Mouse (Mus musculus) heart, embryonic 14.5 days (tissue): ENCODE data around the gene Tdgf1. TPM values are rescaled to one million over a fixed set of nuclear protein-coding genes. Genes with fewer than 3 reads are reported as not detected.

Source experiments
- ATAC-seq: fragments of 200-750 bp; cut with Nextera tagmentation; 2 replicates; pipeline ENCODE4 v1.8.0; 2017; ENCODE audit warnings: low read depth, moderate TSS enrichment; ENCODE audit not compliant: insufficient number of reproducible peaks, insufficient read depth, low FRiP score
- H3K27ac ChIP-seq, 2 experiments: fragments of 200-500 bp in 1 of 2; fragments of 300-500 bp in 1 of 2; sonication (generic) in 1 of 2; replicated peaks in 1 of 2; 2 replicates each; pipeline ENCODE4 v1.5.1; 2012 to 2014; ENCODE audit warnings: low read depth in 2 of 2, low read length in 2 of 2, control low read depth in 1 of 2, mild to moderate bottlenecking in 1 of 2, mixed read lengths in 1 of 2; ENCODE audit not compliant: control insufficient read depth in 1 of 2, insufficient read depth in 1 of 2
- H3K27me3 ChIP-seq: fragments of 300-500 bp; sonication (generic); 2 replicates; pipeline ENCODE4 v1.6.1; 2014; ENCODE audit warnings: mild to moderate bottlenecking, low read length, control low read depth; ENCODE audit not compliant: control insufficient read depth, insufficient read depth
- H3K36me3 ChIP-seq: fragments of 300-500 bp; sonication (generic); 2 replicates; pipeline ENCODE4 v1.6.1; 2014; ENCODE audit warnings: mild to moderate bottlenecking, control low read depth, low read length, mixed read lengths; ENCODE audit not compliant: control insufficient read depth, insufficient read depth
- H3K4me1 ChIP-seq, 2 experiments: fragments of 200-500 bp in 1 of 2; fragments of 300-500 bp in 1 of 2; sonication (generic) in 1 of 2; 2 replicates each; pipeline ENCODE4 v1.6.1; 2012 to 2014; ENCODE audit warnings: low read length in 2 of 2, control low read depth in 1 of 2, mixed read lengths in 1 of 2; ENCODE audit not compliant: control insufficient read depth in 2 of 2, insufficient read depth in 2 of 2
- H3K4me2 ChIP-seq: fragments of 300-500 bp; sonication (generic); 2 replicates; pipeline ENCODE4 v1.6.1; 2014; ENCODE audit warnings: mild to moderate bottlenecking, low read length
- H3K4me3 ChIP-seq, 2 experiments: fragments of 200-500 bp in 1 of 2; fragments of 300-500 bp in 1 of 2; sonication (generic) in 1 of 2; 2 replicates each; pipeline ENCODE4 v1.5.1; 2012 to 2014; ENCODE audit warnings: low read length in 2 of 2, mild to moderate bottlenecking in 2 of 2, control low read depth in 1 of 2, low read depth in 1 of 2, moderate library complexity in 1 of 2; ENCODE audit not compliant: control insufficient read depth in 1 of 2, insufficient read depth in 1 of 2
- H3K9ac ChIP-seq: fragments of 300-500 bp; sonication (generic); 2 replicates; pipeline ENCODE4 v1.6.1; 2014; ENCODE audit warnings: mild to moderate bottlenecking, low read length
- H3K9me3 ChIP-seq: fragments of 300-500 bp; sonication (generic); 2 replicates; pipeline ENCODE4 v1.6.1; 2016; ENCODE audit warnings: low read length, control low read depth; ENCODE audit not compliant: control insufficient read depth
- WGBS: fragments of 180-500 bp; shearing (Covaris S2); extraction: QIAGEN DNeasy Blood & Tissue Kit; methylation state at CpG from one replicate; pipeline ENCODE4 v1.1.7; 2014; 5-methylcytosine and 5-hydroxymethylcytosine counted together
- polyA plus RNA-seq: library from polyadenylated mRNA; unstranded; fragments of >200 nt; fragmentation: Nextera tagmentation; extraction: Ambion mirVana; gene quantifications from 2 replicates; pipeline ENCODE4 v1.2.1, GENCODE M21; 2014

The Tdgf1 gene
- polyA plus RNA-seq, 1 experiment from 2014 or later, result not detected

- H3K4me2 ChIP-seq, result peak overlapping the region; percentile 78
- ATAC-seq, result peak; percentile 62
- peak overlapping the region; percentile 53 for H3K4me3 ChIP-seq
- H3K36me3 ChIP-seq, result no peaks in the 10 kb centered on the region
- 0 out of 2 replicates have a peak, but pooled peaks cover 3% of the 10 kb centered on the region for H3K27me3 ChIP-seq
- WGBS, result under 1% methylated on average over 44 of the region's 44 CpGs
- no peaks in the 10 kb centered on the region for H3K9me3 ChIP-seq
- peak overlapping the region; percentile 74 for H3K9ac ChIP-seq
- H3K27ac ChIP-seq, result peak overlapping the region; percentile 44 to 71
- peaks cover 11 to 23% of the 10 kb centered on the region in 2 experiments for H3K4me1 ChIP-seq
These were observed 7.8 kb upstream of the Tdgf1 start for GRCm38 (mm10) chr9:110953550-110954461.

- Histone ChIP-seq H3K4me3 (peak overlapping the region; percentile 53), H3K9me3 (no peaks in the 10 kb centered on the region), H3K4me2 (peak overlapping the region; percentile 78), H3K9ac (peak overlapping the region; percentile 74; the same call in 1 of the 2 replicates), H3K27ac (peak overlapping the region; percentile 44 to 71), H3K4me1 (peaks cover 12 to 27% of the 10 kb centered on the region in 2 experiments), H3K36me3 (no peaks in the 10 kb centered on the region), H3K27me3 (0 out of 2 replicates have a peak, but pooled peaks cover 3% of the 10 kb centered on the region)
- 39% methylated on average over 5 of the region's 5 CpGs for WGBS
- no peak for ATAC-seq
These were observed 7.1 kb upstream of the Tdgf1 start for GRCm38 (mm10) chr9:110952931-110953549.

- no peaks in the 10 kb centered on the region for H3K9me3 ChIP-seq
- no peak overlapping the region for H3K9ac ChIP-seq
- ATAC-seq, result no peak
- H3K36me3 ChIP-seq, result no peaks in the 10 kb centered on the region
- peaks cover 12 to 27% of the 10 kb centered on the region in 2 experiments for H3K4me1 ChIP-seq
- 35% methylated on average over 6 of the region's 6 CpGs for WGBS
- no peak overlapping the region for H3K4me2 ChIP-seq
- H3K27me3 ChIP-seq, result 0 out of 2 replicates have a peak, but pooled peaks cover 5% of the 10 kb centered on the region
- H3K27ac ChIP-seq, result peak overlapping the region; percentile 12 to 71; a peak in 3 of 4 replicates
- no peak overlapping the region for H3K4me3 ChIP-seq
These were observed 6.4 kb upstream of the Tdgf1 start for GRCm38 (mm10) chr9:110952398-110952797.

GRCm38 (mm10) chr9:110951866-110952265 lies 5.9 kb upstream of the Tdgf1 start:
- Histone ChIP-seq H3K4me1 (peaks cover 15 to 32% of the 10 kb centered on the region in 2 experiments), H3K9me3 (no peaks in the 10 kb centered on the region), H3K36me3 (no peaks in the 10 kb centered on the region), H3K4me3 (no peak overlapping the region), H3K9ac (no peak overlapping the region), H3K4me2 (no peak overlapping the region), H3K27me3 (0 out of 2 replicates have a peak, but pooled peaks cover 5% of the 10 kb centered on the region), H3K27ac (no peak overlapping the region)
- no peak for ATAC-seq
- WGBS, result 84% methylated on average over 13 of the region's 13 CpGs

GRCm38 (mm10) chr9:110951397-110951796 lies 5.4 kb upstream of the Tdgf1 start, which contains the start of gene Lrrc2:
Gene Lrrc2 (plus strand): TSS chr9:110951545.
- peaks cover 16 to 34% of the 10 kb centered on the region in 2 experiments for H3K4me1 ChIP-seq
- WGBS, result 57% methylated on average over 11 of the region's 11 CpGs
- H3K36me3 ChIP-seq, result no peaks in the 10 kb centered on the region
- ATAC-seq, result no peak
- H3K9ac ChIP-seq, result no peak within 1 kb of the TSS
- no peak within 1 kb of the TSS for H3K4me3 ChIP-seq
- no peaks in the 10 kb centered on the region for H3K9me3 ChIP-seq
- peak within 1 kb of the TSS; percentile 9 to 12; a peak in 1 of 4 replicates for H3K27ac ChIP-seq
- H3K27me3 ChIP-seq, result 0 out of 2 replicates have a peak, but pooled peaks cover 8% of the 10 kb centered on the region
- H3K4me2 ChIP-seq, result no peak within 1 kb of the TSS

GRCm38 (mm10) chr9:110950109-110950508 lies 4.2 kb upstream of the Tdgf1 start:
- Histone ChIP-seq H3K4me1 (peaks cover 17 to 36% of the 10 kb centered on the region in 2 experiments), H3K9ac (no peak overlapping the region)

GRCm38 (mm10) chr9:110948813-110949310 lies 2.9 kb upstream of the Tdgf1 start:
- Histone ChIP-seq H3K36me3 (no peaks in the 10 kb centered on the region), H3K4me1 (peaks cover 15 to 36% of the 10 kb centered on the region in 2 experiments), H3K9me3 (no peaks in the 10 kb centered on the region), H3K4me3 (no peak overlapping the region), H3K9ac (no peak overlapping the region), H3K27me3 (peaks cover 20% of the 10 kb centered on the region; the same call in 1 of the 2 replicates), H3K27ac (0 out of 4 replicates have a peak overlapping the region, but pooled peaks of 1 of the 2 experiments have one; percentile 36), H3K4me2 (no peak overlapping the region)
- no peak for ATAC-seq
- WGBS, result 33% methylated on average over 8 of the region's 8 CpGs

More at GRCm38 (mm10) chr9:110950109-110950508, 4.2 kb upstream of the Tdgf1 start:
- ATAC-seq, result no peak
- peaks cover 17% of the 10 kb centered on the region; the same call in 1 of the 2 replicates for H3K27me3 ChIP-seq
- H3K4me2 ChIP-seq, result no peak overlapping the region
- H3K36me3 ChIP-seq, result no peaks in the 10 kb centered on the region
- H3K4me3 ChIP-seq, result no peak overlapping the region
- 97% methylated on average over 3 of the region's 3 CpGs for WGBS
- H3K27ac ChIP-seq, result no peak overlapping the region
- H3K9me3 ChIP-seq, result no peaks in the 10 kb centered on the region
